Mouse (Mus musculus) brain, embryonic 14.5 days (tissue): ENCODE results near the gene Ppp1r13b.

Source experiments
- CTCF ChIP-seq: fragments of 200-500 bp; IDR thresholded peaks from 2 replicates; pipeline ENCODE4 v1.5.1; 2012; ENCODE audit warnings: inconsistent platforms, mild to moderate bottlenecking, moderate library complexity, borderline replicate concordance; ENCODE audit not compliant: insufficient read depth, insufficient read length; ENCODE audit errors: extremely low read depth
- POLR2A ChIP-seq: fragments of 200-500 bp; IDR thresholded peaks from 2 replicates; pipeline ENCODE4 v1.6.1; 2012; ENCODE audit warnings: mild to moderate bottlenecking, inconsistent platforms, borderline replicate concordance; ENCODE audit not compliant: poor library complexity, insufficient read depth, insufficient read length, severe bottlenecking; ENCODE audit errors: extremely low read depth

GRCm38 (mm10) chr12:111874601-111875140, 33.2 kb downstream of the Ppp1r13b start:
- TF ChIP-seq CTCF (no peak), POLR2A (no peak)
